Mouse (Mus musculus): ENCODE data around the gene Spen.
"Not testable (repeated sequence)": the region's sequence is repeated elsewhere in the genome, so short reads cannot be mapped to it uniquely, and the experiment has no call there.

The Spen gene

GRCm38 (mm10) chr4:141538408-141539212 lies at the start of gene Spen:
Gene Spen, minus strand, starts transcription at chr4:141538597.
- peak; percentile 84 to 92 for DNase-seq (ENCODE audit: low spot score in 2 of 2)

- DNase-seq (ENCODE audit: low spot score in 2 of 2): no peak
These were observed 45.5 kb upstream of the Spen start for GRCm38 (mm10) chr4:141583919-141584318.

GRCm38 (mm10) chr4:141581051-141581450 lies 42.7 kb upstream of the Spen start:
- DNase-seq (ENCODE audit: low spot score in 2 of 2): no peak

GRCm38 (mm10) chr4:141578833-141579232 lies 40.4 kb upstream of the Spen start:
- DNase-seq (ENCODE audit: low spot score in 2 of 2): no peak

GRCm38 (mm10) chr4:141576877-141577276 lies 38.5 kb upstream of the Spen start:
- DNase-seq (ENCODE audit: low spot score in 2 of 2): no peak

- no peak for DNase-seq (ENCODE audit: low spot score in 2 of 2)
These were observed 38.0 kb upstream of the Spen start for GRCm38 (mm10) chr4:141576404-141576803.

GRCm38 (mm10) chr4:141574789-141575702 lies 36.6 kb upstream of the Spen start:
- peak; percentile 82 to 87 for DNase-seq (ENCODE audit: low spot score in 2 of 2)

GRCm38 (mm10) chr4:141573359-141573966 lies 35.1 kb upstream of the Spen start:
- no peak for DNase-seq (ENCODE audit: low spot score in 2 of 2)

GRCm38 (mm10) chr4:141572668-141573358 lies 34.4 kb upstream of the Spen start:
- no peak for DNase-seq (ENCODE audit: low spot score in 2 of 2)

- no peak for DNase-seq (ENCODE audit: low spot score in 2 of 2)
These were observed 33.5 kb upstream of the Spen start for GRCm38 (mm10) chr4:141571934-141572333.

GRCm38 (mm10) chr4:141571337-141571739 lies 32.9 kb upstream of the Spen start:
- DNase-seq (ENCODE audit: low spot score in 2 of 2): no peak

GRCm38 (mm10) chr4:141570821-141571220 lies 32.4 kb upstream of the Spen start:
- no peak for DNase-seq (ENCODE audit: low spot score in 2 of 2)

GRCm38 (mm10) chr4:141570004-141570403 lies 31.6 kb upstream of the Spen start:
- DNase-seq (ENCODE audit: low spot score in 2 of 2): no peak

GRCm38 (mm10) chr4:141568966-141569365 lies 30.6 kb upstream of the Spen start:
- no peak for DNase-seq (ENCODE audit: low spot score in 2 of 2)

- not testable (repeated sequence) for DNase-seq (ENCODE audit: low spot score in 2 of 2)
These were observed 28.8 kb upstream of the Spen start for GRCm38 (mm10) chr4:141567174-141567573.

GRCm38 (mm10) chr4:141566187-141566586 lies 27.8 kb upstream of the Spen start:
- DNase-seq (ENCODE audit: low spot score in 2 of 2): no peak

GRCm38 (mm10) chr4:141565325-141565724 lies 26.9 kb upstream of the Spen start:
- DNase-seq (ENCODE audit: low spot score in 2 of 2): no peak

- DNase-seq (ENCODE audit: low spot score in 2 of 2): no peak
These were observed 26.3 kb upstream of the Spen start for GRCm38 (mm10) chr4:141564660-141565059.

GRCm38 (mm10) chr4:141564209-141564608 lies 25.8 kb upstream of the Spen start:
- DNase-seq (ENCODE audit: low spot score in 2 of 2): no peak

- no peak for DNase-seq (ENCODE audit: low spot score in 2 of 2)
These were observed 23.9 kb upstream of the Spen start for GRCm38 (mm10) chr4:141562281-141562680.

GRCm38 (mm10) chr4:141561331-141561919 lies 23.0 kb upstream of the Spen start:
- DNase-seq (ENCODE audit: low spot score in 2 of 2): not testable (repeated sequence)
